Mouse (Mus musculus) forebrain, embryonic 15.5 days (tissue): ENCODE data around the gene Pigl. TPM values are rescaled to one million over a fixed set of nuclear protein-coding genes. Genes with fewer than 3 reads are reported as not detected.

Experiments
- ATAC-seq: fragments of 200-750 bp; cut with Nextera tagmentation; replicated peaks from 2 replicates; pipeline ENCODE4 v1.8.0; 2017; ENCODE audit warnings: mild to moderate bottlenecking, moderate TSS enrichment, moderate library complexity
- H3K27ac ChIP-seq: fragments of 300-500 bp; sonication (generic); replicated peaks from 2 replicates; pipeline ENCODE4 v1.5.1; 2015; ENCODE audit warnings: mild to moderate bottlenecking, inconsistent platforms
- H3K27me3 ChIP-seq: fragments of 300-500 bp; sonication (generic); 2 replicates; pipeline ENCODE4 v1.6.1; 2015; ENCODE audit warnings: inconsistent platforms
- H3K36me3 ChIP-seq: fragments of 300-500 bp; sonication (generic); 2 replicates; pipeline ENCODE4 v1.6.1; 2015; ENCODE audit warnings: mild to moderate bottlenecking, inconsistent platforms
- H3K4me1 ChIP-seq: fragments of 300-500 bp; sonication (generic); 2 replicates; pipeline ENCODE4 v1.6.1; 2015; ENCODE audit warnings: inconsistent platforms
- H3K4me2 ChIP-seq: fragments of 300-500 bp; sonication (generic); replicated peaks from 2 replicates; pipeline ENCODE4 v1.6.1; 2015; ENCODE audit warnings: mild to moderate bottlenecking, inconsistent platforms
- H3K4me3 ChIP-seq: fragments of 300-500 bp; sonication (generic); 2 replicates; pipeline ENCODE4 v1.5.1; 2015; ENCODE audit warnings: mild to moderate bottlenecking, inconsistent platforms
- H3K9ac ChIP-seq: fragments of 300-500 bp; sonication (generic); replicated peaks from 2 replicates; pipeline ENCODE4 v1.6.1; 2015; ENCODE audit warnings: mild to moderate bottlenecking, inconsistent platforms
- H3K9me3 ChIP-seq: fragments of 300-500 bp; sonication (generic); 2 replicates; pipeline ENCODE4 v1.6.1; 2016; ENCODE audit warnings: inconsistent platforms
- WGBS: fragments of 180-500 bp; shearing (Covaris S2); methylation state at CpG from one replicate; pipeline ENCODE4 v1.1.7; 2015; ENCODE audit warnings: mixed read lengths; 5-methylcytosine and 5-hydroxymethylcytosine counted together
- polyA plus RNA-seq: library from polyadenylated mRNA; unstranded; fragments of >200 nt; fragmentation: Nextera tagmentation; extraction: Ambion mirVana; gene quantifications from 2 replicates; pipeline ENCODE4 v1.2.1, GENCODE M21; 2015

The Pigl gene
- polyA plus RNA-seq, 1 experiment from 2014 or later = 5.4 TPM

GRCm38 (mm10) chr11:62538321-62539088, 80.2 kb downstream of the Pigl start:
- no peaks in the 10 kb centered on the region for H3K27me3 ChIP-seq
- peak overlapping the region; percentile 96 for H3K9ac ChIP-seq
- H3K9me3 ChIP-seq = no peaks in the 10 kb centered on the region
- H3K4me1 ChIP-seq = peaks cover 19% of the 10 kb centered on the region
- H3K4me2 ChIP-seq = peak overlapping the region; percentile 81
- WGBS = under 1% methylated on average over 56 of the region's 73 CpGs
- peak overlapping the region; percentile 96 for H3K4me3 ChIP-seq
- ATAC-seq = peak; percentile 82
- peak overlapping the region; percentile 82 for H3K27ac ChIP-seq
- 0 out of 2 replicates have a peak, but pooled peaks cover 12% of the 10 kb centered on the region for H3K36me3 ChIP-seq

- Histone ChIP-seq H3K36me3 (0 out of 2 replicates have a peak, but pooled peaks cover 6% of the 10 kb centered on the region), H3K9ac (peak within 1 kb of the TSS; percentile 96), H3K27ac (peak within 1 kb of the TSS; percentile 82), H3K9me3 (no peaks in the 10 kb centered on the region), H3K27me3 (no peaks in the 10 kb centered on the region), H3K4me1 (peaks cover 19% of the 10 kb centered on the region), H3K4me2 (peak within 1 kb of the TSS; percentile 81), H3K4me3 (peak within 1 kb of the TSS; percentile 96)
- peak; percentile 78 for ATAC-seq
- WGBS = 5% methylated on average over 55 of the region's 57 CpGs
These were observed 81.0 kb downstream of the Pigl start, which contains the start of gene Cenpv for GRCm38 (mm10) chr11:62539089-62539890. Cenpv (minus strand) TSS chr11:62539261.

GRCm38 (mm10) chr11:62540167-62540566, 81.9 kb downstream of the Pigl start:
- 0 out of 2 replicates have a peak, but pooled peaks cover 3% of the 10 kb centered on the region for H3K36me3 ChIP-seq
- H3K27me3 ChIP-seq = no peaks in the 10 kb centered on the region
- H3K9me3 ChIP-seq = no peaks in the 10 kb centered on the region
- no peak overlapping the region for H3K4me3 ChIP-seq
- H3K9ac ChIP-seq = no peak overlapping the region
- H3K27ac ChIP-seq = no peak overlapping the region
- no peak overlapping the region for H3K4me2 ChIP-seq
- H3K4me1 ChIP-seq = peaks cover 19% of the 10 kb centered on the region
- no peak for ATAC-seq
- WGBS = 87% methylated on average over 7 of the region's 7 CpGs

- no peak for ATAC-seq
- peaks cover 19% of the 10 kb centered on the region for H3K4me1 ChIP-seq
- no peak overlapping the region for H3K9ac ChIP-seq
- no peak overlapping the region for H3K4me2 ChIP-seq
- no peaks in the 10 kb centered on the region for H3K36me3 ChIP-seq
- WGBS = 66% methylated on average over 2 of the region's 2 CpGs
- H3K27me3 ChIP-seq = no peaks in the 10 kb centered on the region
- H3K27ac ChIP-seq = no peak overlapping the region
- H3K9me3 ChIP-seq = no peaks in the 10 kb centered on the region
- no peak overlapping the region for H3K4me3 ChIP-seq
These were observed 82.7 kb downstream of the Pigl start for GRCm38 (mm10) chr11:62540969-62541368.

- Histone ChIP-seq H3K4me1 (peaks cover 17% of the 10 kb centered on the region), H3K9ac (no peak overlapping the region), H3K9me3 (no peaks in the 10 kb centered on the region), H3K27me3 (no peaks in the 10 kb centered on the region), H3K36me3 (no peaks in the 10 kb centered on the region), H3K4me2 (no peak overlapping the region), H3K27ac (no peak overlapping the region), H3K4me3 (no peak overlapping the region)
- ATAC-seq = no peak
- 85% methylated on average over 8 of the region's 8 CpGs for WGBS
These were observed 83.3 kb downstream of the Pigl start for GRCm38 (mm10) chr11:62541581-62541980.

- no peak overlapping the region for H3K4me2 ChIP-seq
- no peak overlapping the region for H3K9ac ChIP-seq
- H3K27ac ChIP-seq = no peak overlapping the region
- no peaks in the 10 kb centered on the region for H3K36me3 ChIP-seq
- H3K27me3 ChIP-seq = no peaks in the 10 kb centered on the region
- ATAC-seq = no peak
- no peak overlapping the region for H3K4me3 ChIP-seq
- H3K4me1 ChIP-seq = peaks cover 8% of the 10 kb centered on the region
- H3K9me3 ChIP-seq = no peaks in the 10 kb centered on the region
- 90% methylated on average over 3 of the region's 3 CpGs for WGBS
These were observed 85.7 kb downstream of the Pigl start for GRCm38 (mm10) chr11:62543991-62544390.

GRCm38 (mm10) chr11:62549782-62550181, 91.5 kb downstream of the Pigl start:
- Histone ChIP-seq H3K9ac (peak overlapping the region; percentile 92), H3K9me3 (no peaks in the 10 kb centered on the region), H3K36me3 (peaks cover 15% of the 10 kb centered on the region), H3K27me3 (no peaks in the 10 kb centered on the region), H3K4me1 (peaks cover 31% of the 10 kb centered on the region), H3K27ac (peak overlapping the region; percentile 98), H3K4me2 (peak overlapping the region; percentile 58), H3K4me3 (peak overlapping the region; percentile 64)
- ATAC-seq = no peak
- WGBS = 10% methylated on average over 5 of the region's 5 CpGs

GRCm38 (mm10) chr11:62550227-62550685, 92.0 kb downstream of the Pigl start:
- H3K27me3 ChIP-seq = no peaks in the 10 kb centered on the region
- H3K27ac ChIP-seq = peak overlapping the region; percentile 98
- H3K4me3 ChIP-seq = peak overlapping the region; percentile 64
- WGBS = 2% methylated on average over 11 of the region's 11 CpGs
- peaks cover 19% of the 10 kb centered on the region for H3K36me3 ChIP-seq
- H3K4me2 ChIP-seq = peak overlapping the region; percentile 58
- ATAC-seq = peak; percentile 28
- H3K4me1 ChIP-seq = peaks cover 36% of the 10 kb centered on the region
- H3K9me3 ChIP-seq = no peaks in the 10 kb centered on the region
- peak overlapping the region; percentile 92 for H3K9ac ChIP-seq

- peak within 1 kb of the TSS; percentile 92 for H3K9ac ChIP-seq
- peaks cover 41% of the 10 kb centered on the region for H3K4me1 ChIP-seq
- peak within 1 kb of the TSS; percentile 58 for H3K4me2 ChIP-seq
- no peaks in the 10 kb centered on the region for H3K9me3 ChIP-seq
- H3K36me3 ChIP-seq = peaks cover 19% of the 10 kb centered on the region
- no peaks in the 10 kb centered on the region for H3K27me3 ChIP-seq
- H3K27ac ChIP-seq = peak within 1 kb of the TSS; percentile 98
- ATAC-seq = peak; percentile 97
- under 1% methylated on average over 40 of the region's 40 CpGs for WGBS
- peak within 1 kb of the TSS; percentile 64 for H3K4me3 ChIP-seq
These were observed 92.5 kb downstream of the Pigl start, which contains the start of gene Ubb for GRCm38 (mm10) chr11:62550727-62551225. Ubb (plus strand) TSS chr11:62551171.

GRCm38 (mm10) chr11:62551226-62552119, 93.2 kb downstream of the Pigl start:
- H3K27me3 ChIP-seq = no peaks in the 10 kb centered on the region
- peak overlapping the region; percentile 98 for H3K27ac ChIP-seq
- peak overlapping the region; percentile 64 for H3K4me3 ChIP-seq
- no peaks in the 10 kb centered on the region for H3K9me3 ChIP-seq
- 0% methylated on average over 58 of the region's 58 CpGs for WGBS
- ATAC-seq = peak; percentile 87
- peaks cover 46% of the 10 kb centered on the region for H3K4me1 ChIP-seq
- peak overlapping the region; percentile 67 for H3K9ac ChIP-seq
- H3K36me3 ChIP-seq = peaks cover 19% of the 10 kb centered on the region
- H3K4me2 ChIP-seq = peak overlapping the region; percentile 45

GRCm38 (mm10) chr11:62553186-62553585, 94.9 kb downstream of the Pigl start:
- H3K9ac ChIP-seq = peak overlapping the region; percentile 54
- peaks cover 19% of the 10 kb centered on the region for H3K36me3 ChIP-seq
- H3K27ac ChIP-seq = no peak overlapping the region
- no peak for ATAC-seq
- WGBS = 33% methylated on average over 1 of the region's 1 CpGs
- H3K9me3 ChIP-seq = no peaks in the 10 kb centered on the region
- peak overlapping the region; percentile 96 for H3K4me2 ChIP-seq
- peaks cover 46% of the 10 kb centered on the region for H3K4me1 ChIP-seq
- H3K4me3 ChIP-seq = peak overlapping the region; percentile 53
- H3K27me3 ChIP-seq = no peaks in the 10 kb centered on the region
